Mouse (Mus musculus): ENCODE data around the gene Rere.

Gene Rere

GRCm38 (mm10) chr4:150441931-150442330 lies 160.5 kb downstream of the Rere start:
- no peak for DNase-seq

- peak; percentile 19 for DNase-seq
Measured at GRCm38 (mm10) chr4:150444068-150444467, 162.6 kb downstream of the Rere start.

- no peak for DNase-seq
Measured at GRCm38 (mm10) chr4:150446617-150447016, 165.2 kb downstream of the Rere start.

- DNase-seq: no peak
Measured at GRCm38 (mm10) chr4:150447517-150447916, 166.1 kb downstream of the Rere start.

- DNase-seq: no peak
Measured at GRCm38 (mm10) chr4:150448433-150448832, 167.0 kb downstream of the Rere start.

GRCm38 (mm10) chr4:150450081-150450691 lies 168.7 kb downstream of the Rere start:
- no peak for DNase-seq

GRCm38 (mm10) chr4:150452155-150452847 lies 170.9 kb downstream of the Rere start:
- DNase-seq: no peak

GRCm38 (mm10) chr4:150454571-150455306 lies 173.3 kb downstream of the Rere start:
- DNase-seq: no peak

GRCm38 (mm10) chr4:150455750-150456149 lies 174.3 kb downstream of the Rere start:
- no peak for DNase-seq

GRCm38 (mm10) chr4:150456452-150456851 lies 175.0 kb downstream of the Rere start:
- no peak for DNase-seq

GRCm38 (mm10) chr4:150456886-150457285 lies 175.4 kb downstream of the Rere start:
- no peak for DNase-seq

- DNase-seq: no peak
Measured at GRCm38 (mm10) chr4:150457353-150457752, 175.9 kb downstream of the Rere start.

GRCm38 (mm10) chr4:150457771-150458170 lies 176.3 kb downstream of the Rere start:
- no peak for DNase-seq

GRCm38 (mm10) chr4:150459022-150459794 lies 177.8 kb downstream of the Rere start:
- no peak for DNase-seq

- DNase-seq: no peak
Measured at GRCm38 (mm10) chr4:150460451-150460850, 179.0 kb downstream of the Rere start.

GRCm38 (mm10) chr4:150461011-150461410 lies 179.6 kb downstream of the Rere start:
- DNase-seq: no peak

- DNase-seq: no peak
Measured at GRCm38 (mm10) chr4:150461427-150462189, 180.2 kb downstream of the Rere start.

- DNase-seq: peak; percentile 41
Measured at GRCm38 (mm10) chr4:150462367-150462766, 180.9 kb downstream of the Rere start.

- DNase-seq: peak; percentile 72
Measured at GRCm38 (mm10) chr4:150465759-150466158, 184.3 kb downstream of the Rere start.

GRCm38 (mm10) chr4:150469274-150469673 lies 187.8 kb downstream of the Rere start:
- no peak for DNase-seq

- DNase-seq: no peak
Measured at GRCm38 (mm10) chr4:150470674-150471328, 189.4 kb downstream of the Rere start.
